In the genomic region with DNA sequence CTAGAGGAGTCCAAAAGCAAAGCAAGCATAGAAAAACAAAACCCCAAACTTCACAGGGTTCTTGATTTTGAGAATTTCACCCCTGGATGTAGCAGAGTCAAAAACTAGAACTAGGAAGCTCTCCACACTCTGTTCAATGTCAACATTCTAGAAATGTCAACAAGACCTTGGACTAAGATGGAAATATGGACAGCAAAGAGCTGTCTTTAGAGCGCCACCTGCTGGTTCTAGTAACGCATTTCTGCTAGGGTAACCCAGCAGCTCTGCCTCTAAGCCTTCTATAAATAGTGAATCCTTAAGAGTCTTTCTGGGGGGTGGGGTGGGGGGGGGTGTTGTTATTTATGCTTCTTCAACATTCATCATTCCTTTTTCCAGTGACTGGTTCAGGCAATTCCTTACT, we compare ENCODE assay signal across 8 mouse cellular contexts. TPM values are rescaled to one million over a fixed set of nuclear protein-coding genes. Genes with fewer than 3 reads are reported as not detected.
A peak's percentile ranks its signal among the peaks of the same experiment; 100 is the strongest.
DNase-seq lines count a peak whose midpoint lies in the region; ATAC-seq and TF ChIP-seq lines count a peak whose summit lies in the region.

No protein-coding gene starts in this region.

- no peaks in the 10 kb centered on the region for H3K36me3 ChIP-seq in forebrain, embryonic 10.5 days (replicated peaks)
- H3K36me3 ChIP-seq in forebrain, embryonic 16.5 days (ENCODE audit: control insufficient read depth, insufficient read depth): no peaks in the 10 kb centered on the region
- H3K36me3 ChIP-seq in testis, adult 2 months (ENCODE audit: control insufficient read depth, insufficient read depth, low read length): no peaks in the 10 kb centered on the region
- H3K36me3 ChIP-seq in intestine, embryonic 15.5 days: no peaks in the 10 kb centered on the region
- H3K36me3 ChIP-seq in lung, embryonic 14.5 days (ENCODE audit: insufficient read depth): no peaks in the 10 kb centered on the region
- H3K36me3 ChIP-seq in spleen, adult 2 months (ENCODE audit: control insufficient read depth, insufficient read depth, low read length): no peaks in the 10 kb centered on the region

- no peak for ATAC-seq in forebrain, embryonic 16.5 days
- ATAC-seq in intestine, embryonic 15.5 days: peak; percentile 65; the same call in 1 of the 2 replicates
- peak; percentile 41; the same call in 1 of the 2 replicates for ATAC-seq in lung, embryonic 14.5 days (ENCODE audit: insufficient read depth)

- H3K9ac ChIP-seq in forebrain, embryonic 16.5 days (replicated peaks; ENCODE audit: low read depth, low read length): no peak overlapping the region
- H3K9ac ChIP-seq in intestine, embryonic 15.5 days: no peak overlapping the region
- H3K9ac ChIP-seq in lung, embryonic 14.5 days: no peak overlapping the region

- WGBS in forebrain, embryonic 10.5 days: 0% methylated on average over 2 of the region's 2 CpGs
- 0% methylated on average over 2 of the region's 2 CpGs for WGBS in forebrain, embryonic 16.5 days
- 0% methylated on average over 2 of the region's 2 CpGs for WGBS in intestine, embryonic 15.5 days
- 1% methylated on average over 2 of the region's 2 CpGs for WGBS in lung, embryonic 14.5 days
- WGBS in spleen, adult 2 months: 0% methylated on average over 2 of the region's 2 CpGs

- H3K9me3 ChIP-seq in forebrain, embryonic 10.5 days: no peaks in the 10 kb centered on the region
- H3K9me3 ChIP-seq in forebrain, embryonic 16.5 days (ENCODE audit: control insufficient read depth, low read length): no peaks in the 10 kb centered on the region
- no peaks in the 10 kb centered on the region for H3K9me3 ChIP-seq in intestine, embryonic 15.5 days
- no peaks in the 10 kb centered on the region for H3K9me3 ChIP-seq in lung, embryonic 14.5 days (ENCODE audit: low read depth, low read length)

- H3K4me3 ChIP-seq in forebrain, embryonic 10.5 days: no peak overlapping the region
- no peak overlapping the region for H3K4me3 ChIP-seq in forebrain, embryonic 16.5 days (replicated peaks; ENCODE audit: low read length)
- H3K4me3 ChIP-seq in testis, adult 2 months (ENCODE audit: control insufficient read depth, low read depth, low read length): no peak overlapping the region
- no peak overlapping the region for H3K4me3 ChIP-seq in cortical plate, adult 2 months (ENCODE audit: insufficient read depth, low read length)
- H3K4me3 ChIP-seq in intestine, embryonic 15.5 days (replicated peaks): no peak overlapping the region
- H3K4me3 ChIP-seq in lung, embryonic 14.5 days (ENCODE audit: low read depth, low read length): no peak overlapping the region
- H3K4me3 ChIP-seq in spleen, adult 2 months (ENCODE audit: extremely low read depth, insufficient read depth, insufficient read length): no peak overlapping the region

- H3K27ac ChIP-seq in forebrain, embryonic 10.5 days: no peak overlapping the region
- H3K27ac ChIP-seq in forebrain, embryonic 16.5 days (ENCODE audit: low read length): no peak overlapping the region
- no peak overlapping the region for H3K27ac ChIP-seq in testis, adult 2 months (ENCODE audit: control insufficient read depth, insufficient read depth, low read depth, low read length)
- no peak overlapping the region for H3K27ac ChIP-seq in cortical plate, adult 2 months (ENCODE audit: insufficient read depth, low read length)
- no peak overlapping the region for H3K27ac ChIP-seq in intestine, embryonic 15.5 days
- no peak overlapping the region for H3K27ac ChIP-seq in lung, embryonic 14.5 days (ENCODE audit: low read depth)
- H3K27ac ChIP-seq in spleen, adult 2 months (ENCODE audit: insufficient read depth, low read length): no peak overlapping the region

- TF ChIP-seq POLR2A in testis, adult 2 months (IDR thresholded peaks at IDR 0.05; ENCODE audit: control insufficient read depth, low read depth, low read length): no peak
- no peak for TF ChIP-seq POLR2A in cortical plate, adult 2 months (IDR thresholded peaks at IDR 0.05; ENCODE audit: extremely low read depth, insufficient read depth, low read length)
- no peak for TF ChIP-seq POLR2A in spleen, adult 2 months (IDR thresholded peaks at IDR 0.05; ENCODE audit: low read depth, low read length)

- no peaks in the 10 kb centered on the region for H3K27me3 ChIP-seq in forebrain, embryonic 10.5 days (ENCODE audit: poor library complexity, severe bottlenecking)
- no peaks in the 10 kb centered on the region for H3K27me3 ChIP-seq in forebrain, embryonic 16.5 days (replicated peaks; ENCODE audit: control insufficient read depth, insufficient read depth, low read length)
- no peaks in the 10 kb centered on the region for H3K27me3 ChIP-seq in testis, adult 2 months (ENCODE audit: control insufficient read depth, insufficient read depth, low read length)
- H3K27me3 ChIP-seq in intestine, embryonic 15.5 days (replicated peaks): no peaks in the 10 kb centered on the region
- H3K27me3 ChIP-seq in lung, embryonic 14.5 days (ENCODE audit: insufficient read depth, low read length): no peaks in the 10 kb centered on the region
- H3K27me3 ChIP-seq in spleen, adult 2 months (ENCODE audit: control insufficient read depth, insufficient read depth, low read length): no peaks in the 10 kb centered on the region

- H3K4me2 ChIP-seq in forebrain, embryonic 16.5 days (ENCODE audit: low read length): no peak overlapping the region
- H3K4me2 ChIP-seq in intestine, embryonic 15.5 days (replicated peaks): no peak overlapping the region
- H3K4me2 ChIP-seq in lung, embryonic 14.5 days: no peak overlapping the region

- peak; percentile 16; the same call in 1 of the 2 replicates for TF ChIP-seq CTCF in testis, adult 2 months (IDR thresholded peaks at IDR 0.05; ENCODE audit: control insufficient read depth, insufficient read depth, insufficient replicate concordance, low read depth, low read length)
- TF ChIP-seq CTCF in cortical plate, adult 2 months (IDR thresholded peaks at IDR 0.05; ENCODE audit: extremely low read depth, insufficient read depth, low read length): peak; percentile 78
- peak; percentile 83 for TF ChIP-seq CTCF in lung, embryonic 14.5 days (IDR thresholded peaks at IDR 0.05; ENCODE audit: low read depth)
- TF ChIP-seq CTCF in spleen, adult 2 months (IDR thresholded peaks at IDR 0.05; ENCODE audit: extremely low read depth, insufficient read depth, insufficient read length, insufficient replicate concordance): peak; percentile 51; the same call in 1 of the 2 replicates

- peak; percentile 45 for DNase-seq in forebrain, embryonic 10.5 days (ENCODE audit: extremely low spot score, low spot score)
- no peak for DNase-seq in testis, postnatal 14 days (ENCODE audit: low spot score)
- peak; percentile 94 for DNase-seq in lung, embryonic 14.5 days
- DNase-seq in spleen, adult 2 months (ENCODE audit: low read depth in 1 of 2, low spot score in 2 of 2): peak; percentile 44 to 47

- H3K4me1 ChIP-seq in forebrain, embryonic 10.5 days: peaks cover 5% of the 10 kb centered on the region; the same call in 1 of the 2 replicates
- H3K4me1 ChIP-seq in forebrain, embryonic 16.5 days (replicated peaks; ENCODE audit: control insufficient read depth, insufficient read depth, low read length): no peaks in the 10 kb centered on the region
- no peaks in the 10 kb centered on the region for H3K4me1 ChIP-seq in testis, adult 2 months (ENCODE audit: control insufficient read depth, insufficient read depth, low read length)
- no peaks in the 10 kb centered on the region for H3K4me1 ChIP-seq in cortical plate, adult 2 months (ENCODE audit: control insufficient read depth, insufficient read depth, low read length)
- 0 out of 2 replicates have a peak, but pooled peaks cover 2% of the 10 kb centered on the region for H3K4me1 ChIP-seq in intestine, embryonic 15.5 days (replicated peaks)
- no peaks in the 10 kb centered on the region for H3K4me1 ChIP-seq in lung, embryonic 14.5 days (ENCODE audit: insufficient read depth)
- H3K4me1 ChIP-seq in spleen, adult 2 months (ENCODE audit: control insufficient read depth, insufficient read depth, insufficient read length): no peaks in the 10 kb centered on the region

RNA-seq across cellular contexts. Expression of gene Ndel1, which starts 3.2 kb away (rescaled TPM):
- 49.4 and 51.3 TPM in 2 replicates for polyA plus RNA-seq in forebrain, embryonic 10.5 days (2016; fragmentation: Nextera tagmentation; extraction: Ambion mirVana)
- polyA plus RNA-seq in forebrain, embryonic 16.5 days (2015; fragmentation: Nextera tagmentation; extraction: Ambion mirVana): 96.8 and 100 TPM in 2 replicates
- 73.8 and 80.3 TPM in 2 replicates for polyA plus RNA-seq in testis, adult 2 months (2012; rRNA removed)
- polyA plus RNA-seq in cortical plate, adult 2 months (2012; rRNA removed): 102 and 103 TPM in 2 replicates
- 69.1 and 69.5 TPM in 2 replicates for polyA plus RNA-seq in intestine, embryonic 15.5 days (2015; fragmentation: Nextera tagmentation; extraction: Ambion mirVana)
- 63.1 and 67.6 TPM in 2 replicates for polyA plus RNA-seq in lung, embryonic 14.5 days (2014; fragmentation: Nextera tagmentation; extraction: Ambion mirVana)
- polyA plus RNA-seq in spleen, adult 2 months (2012; rRNA removed): 23.0 and 28.8 TPM in 2 replicates

RNA-seq across cellular contexts. Expression of gene Rnf222, which starts 13.5 kb away (rescaled TPM):
- 0.05 and 0.11 TPM in 2 replicates for polyA plus RNA-seq in forebrain, embryonic 10.5 days (2016; fragmentation: Nextera tagmentation; extraction: Ambion mirVana)
- not detected in 2 replicates for polyA plus RNA-seq in forebrain, embryonic 16.5 days (2015; fragmentation: Nextera tagmentation; extraction: Ambion mirVana)
- polyA plus RNA-seq in testis, adult 2 months (2012; rRNA removed): 1.1 TPM in 2 replicates
- polyA plus RNA-seq in cortical plate, adult 2 months (2012; rRNA removed): 0.04 and 0.06 TPM in 2 replicates
- polyA plus RNA-seq in intestine, embryonic 15.5 days (2015; fragmentation: Nextera tagmentation; extraction: Ambion mirVana): 0.06 and 0.10 TPM in 2 replicates
- 0.07 and 0.11 TPM in 2 replicates for polyA plus RNA-seq in lung, embryonic 14.5 days (2014; fragmentation: Nextera tagmentation; extraction: Ambion mirVana)
- polyA plus RNA-seq in spleen, adult 2 months (2012; rRNA removed): 0.04 and 0.06 TPM in 2 replicates

RNA-seq across cellular contexts. Expression of gene Rpl26, which starts 26.5 kb away (rescaled TPM):
- polyA plus RNA-seq in forebrain, embryonic 10.5 days (2016; fragmentation: Nextera tagmentation; extraction: Ambion mirVana): 1,077 and 1,081 TPM in 2 replicates
- polyA plus RNA-seq in forebrain, embryonic 16.5 days (2015; fragmentation: Nextera tagmentation; extraction: Ambion mirVana): 554 and 607 TPM in 2 replicates
- 938 and 997 TPM in 2 replicates for polyA plus RNA-seq in testis, adult 2 months (2012; rRNA removed)
- polyA plus RNA-seq in cortical plate, adult 2 months (2012; rRNA removed): 1,839 and 1,926 TPM in 2 replicates
- polyA plus RNA-seq in intestine, embryonic 15.5 days (2015; fragmentation: Nextera tagmentation; extraction: Ambion mirVana): 1,017 and 1,034 TPM in 2 replicates
- polyA plus RNA-seq in lung, embryonic 14.5 days (2014; fragmentation: Nextera tagmentation; extraction: Ambion mirVana): 1,103 and 1,167 TPM in 2 replicates
- polyA plus RNA-seq in spleen, adult 2 months (2012; rRNA removed): 681 and 695 TPM in 2 replicates

RNA-seq across cellular contexts. Expression of gene Odf4, which starts 52.0 kb away (rescaled TPM):
- not detected in 2 replicates for polyA plus RNA-seq in forebrain, embryonic 10.5 days (2016; fragmentation: Nextera tagmentation; extraction: Ambion mirVana)
- 0.35 TPM in 1 of 2 replicates, not detected in the other for polyA plus RNA-seq in forebrain, embryonic 16.5 days (2015; fragmentation: Nextera tagmentation; extraction: Ambion mirVana)
- polyA plus RNA-seq in testis, adult 2 months (2012; rRNA removed): 506 and 512 TPM in 2 replicates
- 0.79 and 1.2 TPM in 2 replicates for polyA plus RNA-seq in cortical plate, adult 2 months (2012; rRNA removed)
- polyA plus RNA-seq in intestine, embryonic 15.5 days (2015; fragmentation: Nextera tagmentation; extraction: Ambion mirVana): not detected in 2 replicates
- not detected in 2 replicates for polyA plus RNA-seq in lung, embryonic 14.5 days (2014; fragmentation: Nextera tagmentation; extraction: Ambion mirVana)
- polyA plus RNA-seq in spleen, adult 2 months (2012; rRNA removed): not detected in 2 replicates

Comparison
In these comparisons a context has a peak if more than half of its experiments do, and no peak if none do; other contexts are left out.
1. CTCF ChIP-seq: peak in every context shown above with its lines; median percentile 83 in lung, embryonic 14.5 days; 78 in cortical plate, adult 2 months; 51 in spleen, adult 2 months; 16 in testis, adult 2 months.